Mouse (Mus musculus): ENCODE measurements around the gene Apoc4. TPM values are rescaled to one million over a fixed set of nuclear protein-coding genes. Genes with fewer than 3 reads are reported as not detected.

Gene Apoc4
- polyA plus RNA-seq (2012), result not detected in 2 replicates

DNA sequence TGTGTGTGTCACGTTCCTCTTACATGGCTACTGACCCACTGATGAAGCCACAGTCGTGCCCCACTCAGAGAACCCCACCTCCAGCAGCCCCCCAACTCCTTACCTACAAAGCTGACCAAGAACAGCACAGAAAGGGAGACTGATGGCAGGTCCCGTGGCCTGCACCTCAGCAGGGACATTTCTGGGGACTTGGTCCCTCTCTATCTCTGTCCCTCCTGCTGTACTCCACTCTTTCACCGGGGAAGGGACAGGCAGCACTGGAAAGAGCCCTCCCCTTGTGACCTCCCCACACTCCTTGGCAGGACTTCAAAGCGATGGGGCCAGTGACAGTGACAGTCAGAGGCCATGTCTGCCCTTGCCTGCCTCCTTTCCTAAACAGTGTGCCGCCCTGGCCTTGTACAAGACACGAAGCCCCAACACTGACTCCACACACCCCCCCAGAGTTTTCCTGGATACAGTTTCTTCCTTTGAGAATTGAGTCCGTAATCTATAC lies at the start of gene Apoc4, which contains the start of gene Gm44805:
Gene Apoc4 (minus strand): TSS at position 278 of the 493 bp plus-strand sequence.
Gene Gm44805 (minus strand): TSS at position 222 of the 493 bp plus-strand sequence.

GRCm38 (mm10) chr7:19715239-19716054 lies 34.2 kb upstream of the Apoc4 start, which contains the start of gene Tomm40:
TSS of gene Tomm40 (minus strand) at chr7:19715438.

GRCm38 (mm10) chr7:19698907-19699826 lies 17.9 kb upstream of the Apoc4 start, which contains the start of gene Apoe:
TSS of gene Apoe (minus strand) at chr7:19699188.

DNA sequence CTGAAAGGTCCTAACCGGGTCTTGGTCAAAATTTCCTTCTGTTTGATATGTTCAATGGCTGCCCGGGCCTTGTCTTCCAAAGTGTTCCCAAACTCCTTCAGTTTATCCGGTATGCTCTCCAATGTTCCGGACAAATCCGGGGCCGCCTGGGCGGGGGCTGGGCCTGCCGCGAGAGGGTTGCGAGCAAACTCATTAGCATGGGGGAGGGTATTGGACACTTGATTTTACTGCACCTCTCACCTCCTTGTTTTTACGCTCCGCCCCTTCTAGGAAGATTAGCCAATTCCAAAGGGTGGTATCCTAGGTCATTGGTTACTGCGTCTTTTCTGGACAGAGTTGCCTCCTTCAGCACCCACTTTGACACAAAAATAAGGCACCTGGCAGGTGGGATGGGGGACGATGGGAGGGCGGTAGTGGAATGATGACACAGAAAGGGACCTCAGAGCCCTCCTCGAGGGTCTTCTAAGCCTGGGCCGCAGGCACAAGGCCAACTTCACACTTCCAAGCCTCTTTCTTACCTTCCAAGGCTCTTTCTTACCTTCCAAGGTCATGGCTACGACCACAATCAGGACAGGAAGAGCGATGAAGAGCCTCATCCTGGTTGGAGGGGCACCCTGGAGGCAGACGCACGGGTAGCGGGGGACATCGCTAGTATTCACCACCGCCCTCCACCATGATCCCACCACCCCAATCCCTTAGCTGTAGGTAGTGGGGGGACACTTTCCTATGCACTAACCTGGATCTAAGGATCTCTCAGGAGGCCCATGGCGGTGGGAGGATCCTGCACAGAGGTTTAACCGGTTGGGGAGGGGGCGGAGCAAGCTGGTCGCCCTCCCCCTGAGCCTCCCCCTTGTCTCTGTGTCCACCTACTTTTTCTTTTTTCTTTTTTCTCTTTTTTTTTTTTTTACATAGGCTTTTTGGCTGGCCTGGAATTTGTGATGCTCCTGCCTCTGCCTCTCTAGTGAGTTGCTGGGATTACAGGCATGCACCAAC lies 10.9 kb upstream of the Apoc4 start, which contains the start of gene Apoc1:
Gene Apoc1 (minus strand): TSS at position 788 of the 993 bp plus-strand sequence.

DNA sequence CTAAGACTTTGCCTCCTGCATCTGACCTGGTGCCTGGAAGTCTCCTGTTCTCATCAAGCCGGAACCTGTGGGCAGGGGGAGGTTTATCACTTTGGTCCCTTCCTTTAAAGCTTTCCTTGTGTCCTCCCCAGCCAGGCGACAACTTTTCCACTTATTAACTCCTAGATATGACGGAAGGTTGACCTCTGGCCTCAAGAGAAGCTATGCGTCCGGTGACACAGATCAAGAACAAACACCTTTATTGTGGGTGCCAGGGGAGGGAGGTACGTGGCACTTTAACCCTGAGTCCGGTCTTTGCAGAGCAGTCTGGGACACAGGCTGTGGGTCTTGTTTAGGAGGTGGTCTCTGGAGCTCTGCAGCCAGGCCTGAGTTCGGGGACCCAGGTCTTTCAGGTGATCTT lies 3.4 kb downstream of the Apoc4 start, which contains the start of gene Apoc2:
Gene Apoc2 (minus strand): TSS at position 70 of the 400 bp plus-strand sequence.

GRCm38 (mm10) chr7:19664955-19665841 lies 16.1 kb downstream of the Apoc4 start, which contains the start of gene Clptm1:
TSS of gene Clptm1 (minus strand) at chr7:19665033.

DNA sequence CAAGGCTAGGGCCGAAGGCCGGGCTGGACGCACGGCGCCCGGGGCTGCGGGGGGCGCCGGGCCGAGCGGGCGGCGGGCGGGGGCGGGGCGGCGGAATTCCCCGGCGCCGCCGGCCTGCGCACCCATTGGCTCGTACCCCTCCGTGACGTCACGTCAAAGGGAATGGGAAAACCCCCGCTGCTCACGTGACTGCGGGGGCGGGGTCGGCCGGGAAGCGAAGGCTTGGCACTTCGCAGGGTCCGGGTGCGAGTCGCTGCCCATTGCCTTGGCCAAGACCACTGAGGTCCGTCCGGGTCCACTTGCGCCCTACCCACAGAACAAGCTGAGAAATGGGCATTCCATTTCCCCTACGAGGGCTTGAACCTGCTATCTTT lies 51.9 kb downstream of the Apoc4 start, which contains the start of gene Relb:
Gene Relb (minus strand): TSS at position 78 of the 374 bp plus-strand sequence.

Other genes starting within 250 kb of the Apoc4 start
- 76.5 and 81.2 TPM in 2 replicates for gene Mark4, start 222.7 kb downstream of the Apoc4 start, polyA plus RNA-seq (2012)
- 8.3 and 12.5 TPM in 2 replicates for gene Exoc3l2, start 218.1 kb downstream of the Apoc4 start, polyA plus RNA-seq (2012)
- gene Bloc1s3, start 173.1 kb downstream of the Apoc4 start, polyA plus RNA-seq (2012), result 5.2 and 5.9 TPM in 2 replicates
- gene Trappc6a, start 173.1 kb downstream of the Apoc4 start, polyA plus RNA-seq (2012), result 181 and 197 TPM in 2 replicates
- gene Nkpd1, start 163.6 kb downstream of the Apoc4 start, polyA plus RNA-seq (2012), result 0.23 and 0.40 TPM in 2 replicates
- gene Ppp1r37, start 118.4 kb downstream of the Apoc4 start, polyA plus RNA-seq (2012), result 109 and 133 TPM in 2 replicates
- 28.5 and 30.1 TPM in 2 replicates for gene Zfp296, start 104.2 kb downstream of the Apoc4 start, polyA plus RNA-seq (2012)
- gene Gemin7, start 103.9 kb downstream of the Apoc4 start, polyA plus RNA-seq (2012), result 60.2 and 61.0 TPM in 2 replicates
- gene Clasrp, start 77.0 kb downstream of the Apoc4 start, polyA plus RNA-seq (2012), result 150 and 199 TPM in 2 replicates
- gene Relb, start 52.0 kb downstream of the Apoc4 start, polyA plus RNA-seq (2012), result 15.2 and 16.3 TPM in 2 replicates
- 108 and 122 TPM in 2 replicates for gene Clptm1, start 16.4 kb downstream of the Apoc4 start, polyA plus RNA-seq (2012)
- 1.3 and 1.8 TPM in 2 replicates for gene Apoc2, start 3.5 kb downstream of the Apoc4 start, polyA plus RNA-seq (2012)
- not detected in 2 replicates for gene Gm44805, start 56 bp downstream of the Apoc4 start, polyA plus RNA-seq (2012)
- gene Apoc1, start 11.2 kb upstream of the Apoc4 start, polyA plus RNA-seq (2012), result 3.4 and 3.7 TPM in 2 replicates
- gene Apoe, start 17.7 kb upstream of the Apoc4 start, polyA plus RNA-seq (2012), result 667 and 1,153 TPM in 2 replicates
- 221 and 229 TPM in 2 replicates for gene Tomm40, start 34.0 kb upstream of the Apoc4 start, polyA plus RNA-seq (2012)
- 3.4 and 5.9 TPM in 2 replicates for gene Nectin2, start 69.0 kb upstream of the Apoc4 start, polyA plus RNA-seq (2012)
- 0.26 and 0.36 TPM in 2 replicates for gene Bcam, start 89.5 kb upstream of the Apoc4 start, polyA plus RNA-seq (2012)
- gene Cblc, start 115.3 kb upstream of the Apoc4 start, polyA plus RNA-seq (2012), result not detected in 2 replicates
- 61.6 and 97.1 TPM in 2 replicates for gene Bcl3, start 141.3 kb upstream of the Apoc4 start, polyA plus RNA-seq (2012)
- not detected in 2 replicates for gene Gm19345, start 170.5 kb upstream of the Apoc4 start, polyA plus RNA-seq (2012)
- gene Ceacam16, start 179.8 kb upstream of the Apoc4 start, polyA plus RNA-seq (2012), result 0.83 and 1.3 TPM in 2 replicates
- gene Ceacam19, start 206.5 kb upstream of the Apoc4 start, polyA plus RNA-seq (2012), result not detected in 2 replicates
- 1.8 and 1.9 TPM in 2 replicates for gene Pvr, start 239.7 kb upstream of the Apoc4 start, polyA plus RNA-seq (2012)